Mouse (Mus musculus) C2C12 (cell line): ENCODE results near the gene Abi3. TPM values are rescaled to one million over a fixed set of nuclear protein-coding genes. Genes with fewer than 3 reads are reported as not detected.

Experiments
- H3K27me3 ChIP-seq: one replicate; pipeline ENCODE4 v1.6.1; 2011; ENCODE audit not compliant: control insufficient read depth, insufficient read depth, insufficient read length
- H3K36me3 ChIP-seq: one replicate; pipeline ENCODE4 v1.6.1; 2011; ENCODE audit not compliant: control insufficient read depth, insufficient read depth
- H3K4me3 ChIP-seq: one replicate; pipeline ENCODE4 v1.5.1; 2011; ENCODE audit warnings: mild to moderate bottlenecking, control low read depth; ENCODE audit not compliant: poor library complexity, insufficient read depth, severe bottlenecking
- H3K79me2 ChIP-seq: one replicate; pipeline ENCODE4 v1.6.1; 2011; ENCODE audit not compliant: control insufficient read depth, insufficient read depth
- H3K79me3 ChIP-seq: one replicate; pipeline ENCODE4 v1.6.1; 2011; ENCODE audit warnings: low read depth, control low read depth
- H3ac ChIP-seq: one replicate; pipeline ENCODE3; 2011; ENCODE audit warnings: low read depth; ENCODE audit not compliant: control insufficient read depth, insufficient read length
- CEBPB ChIP-seq: IDR thresholded peaks from one replicate; pipeline ENCODE4 v1.6.1; 2011; ENCODE audit warnings: low read depth, mild to moderate bottlenecking, control low read depth, moderate library complexity
- CTCF ChIP-seq: IDR thresholded peaks from one replicate; pipeline ENCODE4 v1.5.1; 2011; ENCODE audit not compliant: control insufficient read depth, insufficient read depth, insufficient read length
- FOSL1 ChIP-seq: IDR thresholded peaks from one replicate; pipeline ENCODE4 v1.8.0; 2011; ENCODE audit warnings: mild to moderate bottlenecking, low read length; ENCODE audit not compliant: poor library complexity, insufficient read depth, severe bottlenecking
- MAX ChIP-seq: IDR thresholded peaks from one replicate; pipeline ENCODE4 v1.6.1; 2011; ENCODE audit warnings: mild to moderate bottlenecking, control low read depth
- MYOD1 ChIP-seq: IDR thresholded peaks from one replicate; pipeline ENCODE4 v1.6.1; 2011; ENCODE audit warnings: low read depth; ENCODE audit not compliant: control insufficient read depth, insufficient read length
- MYOG ChIP-seq: IDR thresholded peaks from one replicate; pipeline ENCODE4 v1.6.1; 2011; ENCODE audit not compliant: control insufficient read depth, insufficient read length; ENCODE audit errors: extremely low read depth
- USF1 ChIP-seq: IDR thresholded peaks from one replicate; pipeline ENCODE4 v1.6.1; 2011; ENCODE audit warnings: low read depth, mild to moderate bottlenecking, control low read depth, moderate library complexity
- polyA plus RNA-seq: library from polyadenylated mRNA; unstranded; fragments of >200 nt; fragmentation: generic; extraction: Trizol; gene quantifications from one replicate; pipeline ENCODE4 v1.2.1, GENCODE M21; 2012; ENCODE audit warnings: missing spikeins

The Abi3 gene
- polyA plus RNA-seq, 1 experiment: 0.33 TPM

GRCm38 (mm10) chr11:95791787-95792186 lies 50.5 kb downstream of the Abi3 start:
- Histone ChIP-seq H3K79me3 (no peaks in the 10 kb centered on the region), H3K4me3 (no peak overlapping the region), H3ac (no peak overlapping the region), H3K27me3 (no peaks in the 10 kb centered on the region), H3K79me2 (no peaks in the 10 kb centered on the region), H3K36me3 (no peaks in the 10 kb centered on the region)
- no peak for TF ChIP-seq MYOD1
- no peak for TF ChIP-seq FOSL1
- TF ChIP-seq USF1: no peak
- no peak for TF ChIP-seq MAX
- TF ChIP-seq CTCF: no peak

- TF ChIP-seq USF1: no peak
- no peak for TF ChIP-seq FOSL1
- no peak for TF ChIP-seq MAX
- TF ChIP-seq MYOG: no peak
- no peak for TF ChIP-seq CEBPB
- TF ChIP-seq CTCF: no peak
- TF ChIP-seq MYOD1: no peak
- no peaks in the 10 kb centered on the region for H3K79me3 ChIP-seq
- H3K36me3 ChIP-seq: no peaks in the 10 kb centered on the region
- H3ac ChIP-seq: no peak overlapping the region
- H3K4me3 ChIP-seq: no peak overlapping the region
- no peaks in the 10 kb centered on the region for H3K27me3 ChIP-seq
- no peaks in the 10 kb centered on the region for H3K79me2 ChIP-seq
Measured at GRCm38 (mm10) chr11:95789451-95789891, 52.8 kb downstream of the Abi3 start.

GRCm38 (mm10) chr11:95786511-95786910 lies 55.8 kb downstream of the Abi3 start:
- Histone ChIP-seq H3K4me3 (no peak overlapping the region), H3K27me3 (no peaks in the 10 kb centered on the region), H3ac (no peak overlapping the region), H3K79me3 (no peaks in the 10 kb centered on the region), H3K79me2 (no peaks in the 10 kb centered on the region), H3K36me3 (no peaks in the 10 kb centered on the region)
- TF ChIP-seq MAX: no peak
- no peak for TF ChIP-seq USF1
- TF ChIP-seq CEBPB: no peak
- TF ChIP-seq MYOG: no peak
- TF ChIP-seq FOSL1: no peak
- no peak for TF ChIP-seq MYOD1
- TF ChIP-seq CTCF: no peak

GRCm38 (mm10) chr11:95785675-95786074 lies 56.6 kb downstream of the Abi3 start:
- no peaks in the 10 kb centered on the region for H3K36me3 ChIP-seq
- H3ac ChIP-seq: no peak overlapping the region
- no peaks in the 10 kb centered on the region for H3K79me3 ChIP-seq
- H3K27me3 ChIP-seq: no peaks in the 10 kb centered on the region
- no peak for TF ChIP-seq FOSL1
- TF ChIP-seq MYOG: no peak
- no peak for TF ChIP-seq MYOD1
- no peak for TF ChIP-seq MAX
- TF ChIP-seq CEBPB: no peak
- TF ChIP-seq CTCF: no peak
- TF ChIP-seq USF1: no peak
- no peak overlapping the region for H3K4me3 ChIP-seq
- H3K79me2 ChIP-seq: no peaks in the 10 kb centered on the region

- no peaks in the 10 kb centered on the region for H3K27me3 ChIP-seq
- no peaks in the 10 kb centered on the region for H3K79me3 ChIP-seq
- H3ac ChIP-seq: no peak overlapping the region
- TF ChIP-seq USF1 (no peak), CTCF (no peak), FOSL1 (no peak), MYOD1 (peak; percentile 97), MYOG (no peak)
- H3K36me3 ChIP-seq: no peaks in the 10 kb centered on the region
- H3K79me2 ChIP-seq: no peaks in the 10 kb centered on the region
- H3K4me3 ChIP-seq: no peak overlapping the region
Measured at GRCm38 (mm10) chr11:95783958-95784357, 58.3 kb downstream of the Abi3 start.

GRCm38 (mm10) chr11:95783457-95783856 lies 58.8 kb downstream of the Abi3 start:
- H3K27me3 ChIP-seq: no peaks in the 10 kb centered on the region
- TF ChIP-seq MYOG (no peak), FOSL1 (no peak), CTCF (no peak), MAX (no peak), MYOD1 (no peak)
- no peaks in the 10 kb centered on the region for H3K79me3 ChIP-seq

More at GRCm38 (mm10) chr11:95783457-95783856, 58.8 kb downstream of the Abi3 start:
- H3ac ChIP-seq: no peak overlapping the region
- H3K79me2 ChIP-seq: no peaks in the 10 kb centered on the region
- H3K4me3 ChIP-seq: no peak overlapping the region
- H3K36me3 ChIP-seq: no peaks in the 10 kb centered on the region
